Mouse (Mus musculus): ENCODE results near the gene Npr2. TPM values are rescaled to one million over a fixed set of nuclear protein-coding genes. Genes with fewer than 3 reads are reported as not detected.
A peak's percentile ranks its signal among the peaks of the same experiment; 100 is the strongest.

Gene Npr2
- polyA plus RNA-seq, 1 experiment from 2014 or later, result 11.9 TPM

- Histone ChIP-seq H3K27ac (ENCODE audit: low read length) (no peak overlapping the region), H3K9ac (replicated peaks; ENCODE audit: low read depth) (no peak overlapping the region), H3K4me1 (ENCODE audit: insufficient read depth, low read depth, low read length) (no peaks in the 10 kb centered on the region), H3K4me2 (replicated peaks; ENCODE audit: low read depth, low read length) (no peak overlapping the region), H3K4me3 (ENCODE audit: low read depth, low read length) (no peak overlapping the region), H3K36me3 (ENCODE audit: insufficient read depth, low read length) (no peaks in the 10 kb centered on the region), H3K9me3 (ENCODE audit: low read length) (no peaks in the 10 kb centered on the region), H3K27me3 (replicated peaks; ENCODE audit: insufficient read depth, low read length) (no peaks in the 10 kb centered on the region)
- TF ChIP-seq EP300 (IDR thresholded peaks at IDR 0.05) (no peak), CTCF (IDR thresholded peaks at IDR 0.05) (no peak)
- ATAC-seq, result no peak
- WGBS, result 86% methylated on average over 6 of the region's 6 CpGs
- no peak for DNase-seq (ENCODE audit: low spot score)
Measured at GRCm38 (mm10) chr4:43640491-43640890, 8.8 kb downstream of the Npr2 start.

DNA sequence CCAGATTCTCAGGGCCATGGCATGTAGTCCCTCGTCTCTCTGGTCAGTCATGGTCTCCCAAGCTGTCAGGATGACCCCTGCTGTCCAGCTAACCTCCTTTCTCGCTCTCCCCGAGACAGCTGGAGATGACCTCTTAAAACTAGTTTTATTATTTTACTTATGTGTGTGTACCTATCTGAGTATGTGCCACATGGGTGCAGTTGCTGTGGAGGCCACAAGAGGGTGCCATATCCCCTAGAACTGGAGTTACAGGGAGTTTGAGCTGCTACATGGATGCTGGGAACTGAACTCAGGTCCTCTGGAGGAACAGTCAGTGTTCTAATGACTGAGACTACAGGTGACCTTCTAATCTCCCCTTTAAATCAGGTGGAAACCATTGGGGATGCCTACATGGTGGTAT, 18.0 kb downstream of the Npr2 start:
- no peaks in the 10 kb centered on the region for H3K27me3 ChIP-seq (replicated peaks; ENCODE audit: insufficient read depth, low read length)

DNA sequence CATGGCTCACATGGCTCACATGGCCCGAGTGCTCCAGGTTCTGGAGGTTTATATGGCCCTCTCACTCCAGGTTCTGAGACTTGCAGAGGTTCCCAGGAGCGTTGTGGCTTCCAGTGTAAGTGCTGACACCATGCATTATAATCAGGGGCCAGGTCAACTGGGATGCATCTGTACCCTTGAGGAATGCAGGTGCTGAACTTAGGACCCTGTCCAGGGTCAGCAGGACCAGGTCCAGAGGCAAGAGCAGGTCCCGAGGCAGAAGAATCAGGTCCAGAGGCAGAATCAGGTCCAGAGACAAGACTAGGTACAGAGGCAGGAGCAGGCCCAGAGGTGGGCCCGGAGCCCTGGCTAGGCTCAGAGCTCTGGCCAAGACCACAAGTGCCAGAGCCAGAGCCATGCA, 21.0 kb downstream of the Npr2 start:
- H3K36me3 ChIP-seq (ENCODE audit: insufficient read depth, low read length), result no peaks in the 10 kb centered on the region
- ATAC-seq (no peak), DNase-seq (ENCODE audit: low spot score) (no peak)
- no peak overlapping the region for H3K4me3 ChIP-seq (ENCODE audit: low read depth, low read length)
- no peak overlapping the region for H3K9ac ChIP-seq (replicated peaks; ENCODE audit: low read depth)
- no peak overlapping the region for H3K27ac ChIP-seq (ENCODE audit: low read length)
- H3K4me2 ChIP-seq (replicated peaks; ENCODE audit: low read depth, low read length), result no peak overlapping the region; the same call in 1 of the 2 replicates
- no peaks in the 10 kb centered on the region; the same call in 1 of the 2 replicates for H3K9me3 ChIP-seq (ENCODE audit: low read length)
- TF ChIP-seq EP300 (IDR thresholded peaks at IDR 0.05) (no peak), CTCF (IDR thresholded peaks at IDR 0.05) (no peak)
- peaks cover 5% of the 10 kb centered on the region; the same call in 1 of the 2 replicates for H3K4me1 ChIP-seq (ENCODE audit: insufficient read depth, low read depth, low read length)
- no peaks in the 10 kb centered on the region for H3K27me3 ChIP-seq (replicated peaks; ENCODE audit: insufficient read depth, low read length)
- 86% methylated on average over 4 of the region's 4 CpGs for WGBS

More for the DNA sequence above, 18.0 kb downstream of the Npr2 start:
- H3K27ac ChIP-seq (ENCODE audit: low read length), result no peak overlapping the region
- no peaks in the 10 kb centered on the region; the same call in 1 of the 2 replicates for H3K9me3 ChIP-seq (ENCODE audit: low read length)
- no peak for ATAC-seq
- no peak for DNase-seq (ENCODE audit: low spot score)
- H3K4me1 ChIP-seq (ENCODE audit: insufficient read depth, low read depth, low read length), result no peaks in the 10 kb centered on the region
- TF ChIP-seq EP300 (IDR thresholded peaks at IDR 0.05), result no peak
- peak; percentile 51 for TF ChIP-seq CTCF (IDR thresholded peaks at IDR 0.05)
- no peak overlapping the region for H3K4me2 ChIP-seq (replicated peaks; ENCODE audit: low read depth, low read length)
- WGBS, result 90% methylated on average over 3 of the region's 3 CpGs
- H3K36me3 ChIP-seq (ENCODE audit: insufficient read depth, low read length), result no peaks in the 10 kb centered on the region
- no peak overlapping the region for H3K4me3 ChIP-seq (ENCODE audit: low read depth, low read length)
- no peak overlapping the region for H3K9ac ChIP-seq (replicated peaks; ENCODE audit: low read depth)

DNA sequence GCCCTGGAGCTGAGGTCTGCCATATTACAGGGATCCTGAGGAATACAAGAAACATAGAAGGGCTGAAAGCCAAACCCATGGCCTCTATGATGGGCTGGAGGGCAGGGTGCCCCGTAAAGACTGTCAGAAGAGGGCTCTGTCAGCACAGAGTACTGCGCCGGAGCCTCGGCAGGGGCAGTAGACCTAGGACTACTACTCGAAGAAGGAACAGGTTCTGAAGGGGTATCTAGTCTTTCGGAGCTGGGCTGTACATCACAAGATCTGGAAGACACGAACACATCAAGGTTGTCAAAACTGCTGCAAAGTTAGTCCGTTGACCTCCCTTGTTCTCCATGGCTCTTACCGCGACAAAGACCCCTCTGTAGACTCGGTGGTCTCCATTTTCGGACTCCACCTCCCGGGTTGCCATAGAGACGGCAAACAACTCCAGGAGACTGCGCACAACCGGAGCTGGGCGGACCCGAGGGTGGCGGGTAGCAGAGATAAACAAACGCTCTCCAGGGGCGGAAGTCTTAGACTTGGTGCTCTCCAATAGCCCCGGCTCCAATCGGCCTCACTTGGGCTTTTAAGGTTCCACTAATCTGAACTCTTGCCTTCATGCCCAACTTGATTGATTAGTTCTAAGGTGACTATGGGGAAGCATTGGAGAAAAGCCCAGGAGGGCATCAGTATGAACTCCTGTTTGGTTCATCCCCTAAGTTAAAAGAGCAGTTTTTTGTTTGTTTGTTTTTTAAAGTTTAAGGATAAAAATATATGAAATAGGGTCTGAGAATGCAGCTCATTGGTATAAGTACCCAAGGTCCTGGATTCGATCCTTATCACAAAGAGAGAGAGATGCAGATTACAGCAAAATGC, 21.7 kb downstream of the Npr2 start, which contains the start of gene Spag8:
Spag8 (minus strand) TSS at position 434 of the 855 bp plus-strand sequence.
- H3K9me3 ChIP-seq (ENCODE audit: low read length), result no peaks in the 10 kb centered on the region; the same call in 1 of the 2 replicates
- peaks cover 5% of the 10 kb centered on the region; the same call in 1 of the 2 replicates for H3K4me1 ChIP-seq (ENCODE audit: insufficient read depth, low read depth, low read length)
- no peaks in the 10 kb centered on the region for H3K27me3 ChIP-seq (replicated peaks; ENCODE audit: insufficient read depth, low read length)
- no peak within 1 kb of the TSS for H3K27ac ChIP-seq (ENCODE audit: low read length)
- DNase-seq (ENCODE audit: low spot score) (peak; percentile 78), ATAC-seq (0 out of 2 replicates have a peak, but pooled peaks have one; percentile 19)
- TF ChIP-seq EP300 (IDR thresholded peaks at IDR 0.05) (no peak), CTCF (IDR thresholded peaks at IDR 0.05) (0 out of 2 replicates have a peak, but pooled peaks have one; percentile 11)
- peak within 1 kb of the TSS; percentile 51 for H3K4me2 ChIP-seq (replicated peaks; ENCODE audit: low read depth, low read length)
- H3K9ac ChIP-seq (replicated peaks; ENCODE audit: low read depth), result no peak within 1 kb of the TSS
- peak within 1 kb of the TSS; percentile 23; the same call in 1 of the 2 replicates for H3K4me3 ChIP-seq (ENCODE audit: low read depth, low read length)
- no peaks in the 10 kb centered on the region for H3K36me3 ChIP-seq (ENCODE audit: insufficient read depth, low read length)
- 9% methylated on average over 24 of the region's 24 CpGs for WGBS

GRCm38 (mm10) chr4:43655656-43656338, 24.1 kb downstream of the Npr2 start:
- peak overlapping the region; percentile 83 for H3K4me2 ChIP-seq (replicated peaks; ENCODE audit: low read depth, low read length)
- ATAC-seq (peak; percentile 16), DNase-seq (ENCODE audit: low spot score) (no peak)
- H3K27ac ChIP-seq (ENCODE audit: low read length), result peak overlapping the region; percentile 86
- peaks cover 5% of the 10 kb centered on the region; the same call in 1 of the 2 replicates for H3K4me1 ChIP-seq (ENCODE audit: insufficient read depth, low read depth, low read length)
- H3K4me3 ChIP-seq (ENCODE audit: low read depth, low read length), result peak overlapping the region; percentile 61
- H3K36me3 ChIP-seq (ENCODE audit: insufficient read depth, low read length), result no peaks in the 10 kb centered on the region
- no peak for TF ChIP-seq EP300 (IDR thresholded peaks at IDR 0.05)
- TF ChIP-seq CTCF (IDR thresholded peaks at IDR 0.05), result no peak; the same call in 1 of the 2 replicates
- H3K9me3 ChIP-seq (ENCODE audit: low read length), result no peaks in the 10 kb centered on the region
- WGBS, result 11% methylated on average over 23 of the region's 34 CpGs
- peak overlapping the region; percentile 66 for H3K9ac ChIP-seq (replicated peaks; ENCODE audit: low read depth)
- no peaks in the 10 kb centered on the region for H3K27me3 ChIP-seq (replicated peaks; ENCODE audit: insufficient read depth, low read length)
